8 mouse cellular contexts compared by ENCODE assay signal in genomic region chr11:32925421-32926271, GRCm38 (mm10).
DNase-seq lines count a peak whose midpoint lies in the region; ATAC-seq and TF ChIP-seq lines count a peak whose summit lies in the region.

No protein-coding gene starts in this region.

- H3K36me3 ChIP-seq in hindbrain, embryonic 14.5 days (replicated peaks; ENCODE audit: control insufficient read depth, insufficient read depth) = no peaks in the 10 kb centered on the region
- H3K36me3 ChIP-seq in liver, embryonic 16.5 days (ENCODE audit: control insufficient read depth, insufficient read depth) = no peaks in the 10 kb centered on the region

- peak; percentile 34; the same call in 1 of the 2 replicates for ATAC-seq in hindbrain, embryonic 14.5 days (ENCODE audit: low FRiP score)
- no peak for ATAC-seq in liver, embryonic 16.5 days (ENCODE audit: low read depth)
- no peak for ATAC-seq in CD4-positive, CD25-positive, alpha-beta regulatory T cell, adult 4 months

- H3K9me3 ChIP-seq in hindbrain, embryonic 14.5 days (ENCODE audit: control insufficient read depth, low read length) = no peaks in the 10 kb centered on the region
- no peaks in the 10 kb centered on the region for H3K9me3 ChIP-seq in liver, embryonic 16.5 days (replicated peaks; ENCODE audit: control insufficient read depth, low read length)

- intact Hi-C loops in gastrocnemius, adult 2 months (cut with DNase I) = no loop called here

- H3K4me3 ChIP-seq in gastrocnemius, adult 2 months = peak overlapping the region; percentile 45
- peak overlapping the region; percentile 5; the same call in 1 of the 2 replicates for H3K4me3 ChIP-seq in hindbrain, embryonic 14.5 days (replicated peaks; ENCODE audit: low read length)
- H3K4me3 ChIP-seq in liver, embryonic 16.5 days (ENCODE audit: low read depth, low read length) = peak overlapping the region; percentile 13; the same call in 1 of the 2 replicates

- peaks cover 10% of the 10 kb centered on the region; the same call in 1 of the 2 replicates for H3K4me1 ChIP-seq in hindbrain, embryonic 14.5 days (replicated peaks; ENCODE audit: control insufficient read depth, insufficient read depth, low read length)
- no peaks in the 10 kb centered on the region for H3K4me1 ChIP-seq in liver, embryonic 16.5 days (ENCODE audit: control insufficient read depth, low read depth, low read length)

- peak overlapping the region; percentile 45 for H3K4me2 ChIP-seq in hindbrain, embryonic 14.5 days (replicated peaks)
- H3K4me2 ChIP-seq in liver, embryonic 16.5 days (ENCODE audit: low read depth, low read length) = no peak overlapping the region

- WGBS in hindbrain, embryonic 14.5 days = 7% methylated on average over 33 of the region's 33 CpGs
- 19% methylated on average over 33 of the region's 33 CpGs for WGBS in liver, embryonic 16.5 days (ENCODE audit: insufficient replicate concordance)

- peak overlapping the region; percentile 44; the same call in 1 of the 2 replicates for H3K9ac ChIP-seq in hindbrain, embryonic 14.5 days
- H3K9ac ChIP-seq in liver, embryonic 16.5 days (ENCODE audit: low read depth, low read length) = no peak overlapping the region

- TF ChIP-seq CTCF in gastrocnemius, adult 2 months (IDR thresholded peaks at IDR 0.05) = no peak

- peaks cover 12% of the 10 kb centered on the region; the same call in 1 of the 2 replicates for H3K27me3 ChIP-seq in hindbrain, embryonic 14.5 days (ENCODE audit: control insufficient read depth, insufficient read depth, low read length)
- peaks cover 7% of the 10 kb centered on the region for H3K27me3 ChIP-seq in liver, embryonic 16.5 days (ENCODE audit: control insufficient read depth, insufficient read depth, low read depth, low read length)

- peak overlapping the region; percentile 66 for H3K27ac ChIP-seq in gastrocnemius, adult 2 months
- no peak overlapping the region for H3K27ac ChIP-seq in hindbrain, embryonic 14.5 days
- no peak overlapping the region for H3K27ac ChIP-seq in liver, embryonic 16.5 days (ENCODE audit: low read length)

- DNase-seq in embryo, embryonic 10.5 days (ENCODE audit: low spot score) = peak; percentile 72
- peak; percentile 77 for DNase-seq in gastrocnemius, adult 2 months
- DNase-seq in hindbrain, embryonic 14.5 days (ENCODE audit: low spot score) = no peak
- peak; percentile 33 for DNase-seq in ovary, postnatal 10 days (ENCODE audit: low spot score)
- DNase-seq in spleen, adult 18-20 months = no peak
- DNase-seq in layer of hippocampus, postnatal 36 days = no peak

Comparison
In these comparisons a context has a peak if more than half of its experiments do, and no peak if none do; other contexts are left out.
1. DNase-seq: peak in embryo, embryonic 10.5 days (single experiment), gastrocnemius, adult 2 months (single experiment) and ovary, postnatal 10 days (single experiment); none in hindbrain, embryonic 14.5 days (single experiment), spleen, adult 18-20 months (0 of 2) and layer of hippocampus, postnatal 36 days (0 of 2).
2. Peak in every context shown above with its lines, with median percentiles within 50 percentile points of each other: H3K4me3 ChIP-seq.